Mouse (Mus musculus) testis, adult 2 months (tissue): ENCODE results near the gene Slc6a16.

Source experiments
- CTCF ChIP-seq: fragments of 200-500 bp; IDR thresholded peaks from 2 replicates; pipeline ENCODE4 v1.5.1; 2012; ENCODE audit warnings: low read depth, mild to moderate bottlenecking, inconsistent platforms, low read length, moderate library complexity; ENCODE audit not compliant: control insufficient read depth, insufficient read depth, insufficient replicate concordance
- POLR2A ChIP-seq: fragments of 200-500 bp; IDR thresholded peaks from 2 replicates; pipeline ENCODE4 v1.6.1; 2012; ENCODE audit warnings: low read depth, mild to moderate bottlenecking, inconsistent platforms, low read length, moderate library complexity; ENCODE audit not compliant: control insufficient read depth

- TF ChIP-seq CTCF (no peak), POLR2A (no peak)
These were observed 11.3 kb upstream of the Slc6a16 start for GRCm38 (mm10) chr7:45229459-45230203.
